Mouse (Mus musculus) E14TG2a.4 (cell line): ENCODE measurements at regions not wholly inside any gene's neighbourhood (a gene's known extent, or its start where the extent isn't known, plus 50 kb on each side); places are given as distances from the start of the nearest gene placed in this dataset.

Source experiments
- CTCF ChIP-seq: conservative IDR thresholded peaks from 2 replicates; pipeline ENCODE4 v1.5.1; 2014; ENCODE audit warnings: low read length
- POU5F1 ChIP-seq: IDR thresholded peaks from 2 replicates; pipeline ENCODE4 v1.6.1; 2014; ENCODE audit warnings: low read length, borderline replicate concordance

GRCm38 (mm10) chr19:59738541-59738940, 204.9 kb downstream of the Rab11fip2 start:
- no peak for TF ChIP-seq CTCF
- TF ChIP-seq POU5F1: no peak
